ENCODE assay signal across 29 mouse cellular contexts in genomic region chr6:147199955-147200354, GRCm38 (mm10).
DNase-seq lines count a peak whose midpoint lies in the region; ATAC-seq lines count a peak whose summit lies in the region.
"Had no signal": no experiment of that assay in that cellular context is flagged by ENCODE, and none has a peak within 500 bp of the region (broad histone marks: within the 10 kb centered on the region; RNA-seq: fewer than 3 reads in every experiment).

No protein-coding gene starts in this region.

- H3K4me1 ChIP-seq in hindbrain, embryonic 11.5 days (replicated peaks; ENCODE audit: control insufficient read depth, insufficient read depth, low read length), result no peaks in the 10 kb centered on the region
- H3K4me1 ChIP-seq: embryonic facial prominence, embryonic 13.5 days; forebrain, embryonic 13.5 days; heart, embryonic 15.5 days; hindbrain, embryonic 12.5 days; kidney, embryonic 15.5 days; limb, embryonic 12.5 days had no signal

- H3K27ac ChIP-seq in hindbrain, embryonic 11.5 days (ENCODE audit: low read depth, low read length), result no peak overlapping the region
- H3K27ac ChIP-seq: embryonic facial prominence, embryonic 13.5 days; forebrain, embryonic 13.5 days; heart, adult 2 months; heart, embryonic 15.5 days; hindbrain, embryonic 12.5 days; kidney, embryonic 15.5 days; limb, embryonic 12.5 days; macrophage; stomach, postnatal 0 days had no signal

- H3K9ac ChIP-seq in hindbrain, embryonic 11.5 days (ENCODE audit: low read depth, low read length), result no peak overlapping the region
- H3K9ac ChIP-seq: embryonic facial prominence, embryonic 13.5 days; forebrain, embryonic 13.5 days; heart, embryonic 15.5 days; hindbrain, embryonic 12.5 days; kidney, embryonic 15.5 days; limb, embryonic 12.5 days; liver, postnatal 0 days had no signal

- H3K4me2 ChIP-seq in hindbrain, embryonic 11.5 days (replicated peaks; ENCODE audit: low read depth, low read length), result no peak overlapping the region
- H3K4me2 ChIP-seq: embryonic facial prominence, embryonic 13.5 days; forebrain, embryonic 13.5 days; heart, embryonic 15.5 days; hindbrain, embryonic 12.5 days; kidney, embryonic 15.5 days; limb, embryonic 12.5 days; liver, embryonic 11.5 days; midbrain, embryonic 11.5 days had no signal

- H3K27me3 ChIP-seq in hindbrain, embryonic 11.5 days (ENCODE audit: control insufficient read depth, insufficient read depth, low read length), result no peaks in the 10 kb centered on the region
- H3K27me3 ChIP-seq: embryonic facial prominence, embryonic 13.5 days; forebrain, embryonic 13.5 days; heart, embryonic 15.5 days; hindbrain, embryonic 12.5 days; kidney, embryonic 15.5 days; limb, embryonic 12.5 days had no signal

- WGBS in hindbrain, embryonic 11.5 days, result 83% methylated on average over 7 of the region's 7 CpGs

- intact Hi-C loops in heart, postnatal 25 days (cut with DNase I), result no loop called here

- no peaks in the 10 kb centered on the region for H3K9me3 ChIP-seq in hindbrain, embryonic 11.5 days (ENCODE audit: control insufficient read depth, low read length)
- H3K9me3 ChIP-seq: embryonic facial prominence, embryonic 13.5 days; forebrain, embryonic 13.5 days; heart, embryonic 15.5 days; hindbrain, embryonic 12.5 days; kidney, embryonic 15.5 days; limb, embryonic 12.5 days had no signal

- no peaks in the 10 kb centered on the region for H3K36me3 ChIP-seq in hindbrain, embryonic 11.5 days (ENCODE audit: control insufficient read depth, insufficient read depth, low read length)
- H3K36me3 ChIP-seq: embryonic facial prominence, embryonic 13.5 days; heart, embryonic 15.5 days; hindbrain, embryonic 12.5 days; kidney, embryonic 15.5 days; limb, embryonic 12.5 days had no signal

- no peak for ATAC-seq in hindbrain, embryonic 11.5 days (ENCODE audit: low FRiP score)
- ATAC-seq: activated CD4-positive, CD25-positive, alpha-beta regulatory T cell, adult 4 months; forebrain, embryonic 13.5 days; intestine, postnatal 0 days; liver, postnatal 0 days had no signal

- no peak overlapping the region for H3K4me3 ChIP-seq in hindbrain, embryonic 11.5 days (ENCODE audit: low read depth, low read length)
- H3K4me3 ChIP-seq: embryonic facial prominence, embryonic 13.5 days; erythroblast, embryonic 14.5 days; forebrain, embryonic 13.5 days; heart, adult 2 months; heart, embryonic 15.5 days; hindbrain, embryonic 12.5 days; kidney, embryonic 15.5 days; limb, embryonic 12.5 days had no signal

- peak; percentile 5 for DNase-seq in adrenal gland, adult 8-10 months
- DNase-seq in adrenal gland, postnatal 14 days, result no peak
- DNase-seq in heart, postnatal 4 days, result peak; percentile 34
- no peak for DNase-seq in heart, postnatal 25 days (ENCODE audit: low spot score)
- DNase-seq in 3134 (ENCODE audit: extremely low read depth, insufficient read length, low spot score) (peak; percentile 75), adipocyte (ENCODE audit: low spot score) (peak; percentile 66)
- DNase-seq in hindbrain, embryonic 11.5 days (ENCODE audit: low spot score), result no peak
- DNase-seq: B cell, adult 2 months; cerebellum, adult 8-10 months; cerebellum, postnatal 36 days; embryo, embryonic 11 days; liver, postnatal 0 days; right cerebral cortex, postnatal 14 days; thymus, adult 2 months; thymus, postnatal 4 days had no signal

Comparison
In these comparisons a context has a peak if more than half of its experiments do, and no peak if none do; other contexts are left out.
1. DNase-seq: peak in adrenal gland, adult 8-10 months (single experiment), heart, postnatal 4 days (single experiment), 3134 (single experiment) and adipocyte (single experiment); none in adrenal gland, postnatal 14 days (single experiment), heart, postnatal 25 days (single experiment) and hindbrain, embryonic 11.5 days (single experiment).